Mouse (Mus musculus) thymus, postnatal 0 days (tissue): Measurements from ENCODE around the gene Gm42715. TPM values are rescaled to one million over a fixed set of nuclear protein-coding genes. Genes with fewer than 3 reads are reported as not detected.
"Not testable (repeated sequence)": the region's sequence is repeated elsewhere in the genome, so short reads cannot be mapped to it uniquely, and the experiment has no call there.

Experiments used
- DNase-seq: peaks from one replicate; pipeline ENCODE4 v3.0.0-alpha.2; 2015; ENCODE audit warnings: low spot score
- polyA plus RNA-seq: library from polyadenylated mRNA; unstranded; fragments of >200 nt; fragmentation: Nextera tagmentation; extraction: Ambion mirVana; gene quantifications from 2 replicates; pipeline ENCODE4 v1.2.1, GENCODE M21; 2015

Gene Gm42715
- polyA plus RNA-seq, 1 experiment from 2014 or later: 15.9 TPM

DNA sequence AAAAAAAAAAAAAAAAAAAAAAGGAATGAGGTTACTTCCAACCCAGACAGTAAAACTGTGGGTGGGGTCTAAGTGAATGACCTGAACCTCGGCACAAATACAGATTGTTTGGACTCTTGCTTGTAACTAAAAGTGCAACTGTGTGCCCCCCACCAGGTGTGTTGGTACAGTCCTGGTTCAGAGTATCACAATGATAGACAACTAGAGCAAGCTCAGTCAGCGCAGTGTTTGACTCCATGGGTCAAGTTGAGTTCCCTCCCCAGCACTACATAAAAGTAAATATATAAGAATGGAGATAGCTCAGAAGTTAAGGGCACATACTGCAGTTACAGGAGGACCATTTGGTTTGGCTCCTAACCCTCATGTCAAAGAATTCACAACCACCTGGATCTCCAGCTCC, 22.0 kb upstream of the Gm42715 start:
- no peak for DNase-seq

DNA sequence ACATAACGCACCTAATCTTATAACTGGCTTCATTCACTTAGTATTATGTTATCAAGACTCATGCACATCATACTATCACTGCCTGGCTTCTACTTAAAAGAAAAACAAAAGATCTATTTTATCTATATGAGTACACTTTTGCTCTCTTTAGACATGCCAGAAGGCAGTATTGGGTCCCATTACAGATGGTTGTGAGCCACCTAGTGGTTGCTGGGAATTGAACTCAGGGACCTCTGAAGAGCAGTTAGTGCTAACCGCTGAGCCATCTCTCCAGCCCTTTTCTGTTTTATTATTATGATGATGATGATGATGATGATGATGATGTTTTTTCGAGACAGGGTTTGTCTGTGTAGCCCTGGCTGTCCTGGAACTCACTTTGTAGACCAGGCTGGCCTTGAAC, 21.0 kb upstream of the Gm42715 start:
- peak; percentile 75 for DNase-seq

DNA sequence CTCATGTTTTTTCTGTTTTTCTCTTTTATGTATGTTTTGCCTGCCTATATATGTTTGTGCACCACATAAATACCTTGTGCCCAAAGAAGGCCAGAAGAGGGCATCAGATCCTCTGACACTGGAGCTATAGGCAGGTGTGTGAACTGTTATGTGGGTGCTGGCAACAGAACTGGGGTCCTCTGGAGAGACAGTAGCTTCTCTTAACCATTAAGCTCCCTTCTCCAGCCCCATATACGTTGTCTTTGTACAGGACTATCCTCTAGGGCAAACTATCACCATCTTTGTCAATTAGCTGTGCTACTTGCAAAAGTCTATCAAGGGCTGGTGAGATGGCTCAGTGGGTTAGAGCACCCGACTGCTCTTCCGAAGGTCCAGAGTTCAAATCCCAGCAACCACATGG, 11.1 kb upstream of the Gm42715 start:
- no peak for DNase-seq

DNA sequence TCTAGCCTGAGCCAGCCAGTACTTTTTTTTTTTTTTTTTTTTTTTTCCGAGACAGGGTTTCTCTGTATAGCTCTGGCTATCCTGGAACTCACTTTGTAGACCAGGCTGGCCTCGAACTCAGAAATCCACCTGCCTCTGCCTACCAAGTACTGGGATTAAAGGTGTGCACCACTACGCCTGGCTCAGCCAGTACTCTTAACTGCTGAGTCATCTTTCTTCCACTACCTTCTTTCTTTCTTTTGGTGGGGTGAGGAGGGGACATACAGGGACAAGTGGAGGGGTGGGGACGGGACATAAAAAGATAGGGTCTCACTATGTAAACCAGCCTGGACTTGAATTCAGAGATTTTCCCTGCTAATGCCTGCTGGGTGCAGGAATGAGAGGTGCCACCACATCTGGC, 9.6 kb upstream of the Gm42715 start:
- not testable (repeated sequence) for DNase-seq

DNA sequence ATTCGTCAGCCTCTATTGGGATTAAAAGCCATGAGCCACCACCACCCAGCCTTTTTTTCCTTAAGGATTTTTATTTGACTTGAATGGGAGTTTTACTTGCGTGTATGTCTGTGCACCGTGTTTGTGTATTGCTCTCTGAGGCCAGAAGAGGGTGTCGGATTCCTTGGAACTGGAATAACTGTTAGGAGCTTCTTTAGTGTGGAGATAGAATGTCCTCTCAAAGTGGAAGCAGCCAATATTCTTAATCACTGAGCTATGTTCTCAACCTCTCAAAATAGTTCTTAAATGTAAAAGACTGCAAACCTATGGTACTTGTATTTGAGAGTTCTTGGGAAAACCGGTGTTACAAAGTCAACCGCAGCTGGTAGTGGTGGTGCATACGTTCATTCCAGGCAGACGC, 8.1 kb upstream of the Gm42715 start:
- no peak for DNase-seq

DNA sequence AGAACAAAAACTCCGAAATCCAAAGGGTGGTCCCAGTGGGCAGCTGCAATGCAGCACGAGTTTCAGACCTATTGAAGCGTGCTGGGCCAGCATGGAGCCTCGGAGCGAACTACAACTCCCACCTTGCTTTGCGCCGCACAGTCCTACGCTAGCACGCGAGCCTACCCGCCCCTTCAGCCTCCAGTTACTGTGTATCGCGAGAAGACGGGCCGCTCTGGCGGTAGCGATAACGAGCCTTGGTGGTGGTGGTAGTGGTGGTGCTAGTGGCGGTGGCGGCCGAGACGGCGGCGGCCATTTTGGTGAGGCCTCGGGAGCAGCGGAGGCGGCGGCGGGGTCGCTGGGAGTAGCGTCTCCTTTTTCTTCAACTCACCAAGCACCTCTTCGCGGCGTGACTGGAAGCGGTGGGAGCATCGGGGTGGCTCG, 7.6 kb upstream of the Gm42715 start, which contains the start of gene Srcap:
Srcap (plus strand) TSS at position 176 of the 423 bp plus-strand sequence.
- peak; percentile 97 for DNase-seq

DNA sequence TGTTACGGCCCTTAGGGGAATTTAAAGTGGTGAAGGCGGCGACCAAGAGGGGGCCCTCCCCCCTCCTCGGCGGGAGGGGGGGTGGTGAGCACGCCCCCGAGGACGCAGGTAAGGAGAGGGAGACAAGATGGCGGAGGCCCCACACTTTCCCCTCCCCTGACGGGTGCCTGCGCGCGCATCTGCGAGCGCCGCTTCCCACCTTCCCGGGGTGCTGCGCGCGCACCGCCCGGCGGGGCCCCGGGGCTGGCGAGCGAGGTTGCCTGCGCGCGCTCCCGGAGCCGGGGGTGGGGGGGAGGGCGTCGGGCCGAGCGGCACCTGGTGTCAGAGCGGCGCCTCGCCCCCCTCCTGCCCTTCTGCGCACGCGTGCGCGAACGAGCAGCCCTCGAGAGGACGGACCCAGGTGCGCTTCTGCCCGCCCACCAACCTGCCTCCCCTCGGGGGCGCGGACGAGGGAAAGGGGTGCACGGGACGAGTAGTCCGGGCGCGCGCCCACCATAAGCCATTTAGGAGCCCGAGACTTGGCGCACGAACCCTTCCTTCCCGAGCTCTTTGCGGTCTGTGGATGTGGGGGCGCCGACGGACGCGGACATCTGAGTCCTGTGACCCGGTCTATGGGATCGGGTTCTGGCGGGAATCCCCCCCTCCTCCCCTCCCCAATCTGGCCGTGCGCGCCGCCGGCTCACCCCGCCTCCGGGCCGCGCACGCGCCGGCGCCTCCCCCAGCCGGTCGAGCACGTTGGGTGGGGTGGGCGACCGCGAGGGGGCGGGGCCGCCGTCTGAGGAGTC, 7.0 kb upstream of the Gm42715 start:
- peak; percentile 98 for DNase-seq

DNA sequence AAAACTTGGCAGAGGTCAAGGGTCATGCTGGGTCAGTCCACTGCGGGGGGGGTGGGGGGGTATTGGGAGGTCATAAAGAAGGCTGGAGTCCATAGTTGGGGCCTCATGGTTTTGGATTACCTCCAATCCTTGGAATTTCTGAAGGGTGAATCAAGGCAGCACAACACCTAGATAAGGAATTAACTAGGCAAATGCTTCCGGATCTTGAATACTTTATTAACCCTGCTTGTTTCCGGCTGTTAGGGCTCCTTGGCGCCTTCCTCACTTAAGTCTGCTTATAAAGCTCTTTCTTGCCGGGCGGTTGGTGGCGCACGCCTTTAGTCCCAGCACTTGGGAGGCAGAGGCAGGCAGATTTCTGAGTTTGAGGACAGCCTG, 6.4 kb upstream of the Gm42715 start:
- no peak for DNase-seq

DNA sequence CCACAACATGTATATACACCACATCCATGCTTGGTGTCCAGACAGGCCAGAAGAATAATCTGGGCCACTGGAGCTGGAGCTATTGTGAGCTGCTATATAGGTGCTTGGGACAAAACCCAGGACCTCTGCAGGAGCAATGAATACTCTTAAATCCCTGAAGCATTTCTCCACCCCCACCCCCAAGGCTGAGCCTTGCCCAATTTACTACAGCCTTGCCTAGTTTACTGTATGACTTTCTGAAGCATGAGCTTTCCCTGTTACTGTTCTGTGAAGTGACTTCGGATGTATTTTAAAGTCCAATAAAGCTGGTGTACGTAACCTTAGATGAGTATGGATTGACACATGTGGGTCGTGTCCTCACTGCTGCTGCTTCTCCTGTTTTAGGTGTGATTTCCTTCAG, 5.6 kb upstream of the Gm42715 start:
- no peak for DNase-seq

DNA sequence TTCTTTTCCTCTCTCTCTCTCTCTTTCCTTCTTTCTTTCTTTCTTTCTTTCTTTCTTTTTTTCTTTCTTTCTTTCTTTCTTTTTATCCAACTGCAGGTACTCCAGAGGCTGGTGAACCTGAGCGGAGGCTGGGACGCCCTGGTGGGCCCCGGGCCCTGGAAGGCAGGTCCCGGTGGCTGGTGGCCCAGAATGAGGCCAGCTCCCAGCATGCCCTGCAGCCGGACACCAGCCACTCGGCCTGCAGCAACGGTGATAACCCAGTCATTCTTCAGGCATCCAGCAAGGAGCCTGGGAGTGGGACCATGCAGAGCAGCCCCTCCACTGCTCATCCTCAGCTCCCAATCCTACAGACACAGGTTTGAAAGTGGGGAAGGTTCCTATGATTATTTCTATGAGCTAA, 3.5 kb upstream of the Gm42715 start:
- no peak for DNase-seq

DNA sequence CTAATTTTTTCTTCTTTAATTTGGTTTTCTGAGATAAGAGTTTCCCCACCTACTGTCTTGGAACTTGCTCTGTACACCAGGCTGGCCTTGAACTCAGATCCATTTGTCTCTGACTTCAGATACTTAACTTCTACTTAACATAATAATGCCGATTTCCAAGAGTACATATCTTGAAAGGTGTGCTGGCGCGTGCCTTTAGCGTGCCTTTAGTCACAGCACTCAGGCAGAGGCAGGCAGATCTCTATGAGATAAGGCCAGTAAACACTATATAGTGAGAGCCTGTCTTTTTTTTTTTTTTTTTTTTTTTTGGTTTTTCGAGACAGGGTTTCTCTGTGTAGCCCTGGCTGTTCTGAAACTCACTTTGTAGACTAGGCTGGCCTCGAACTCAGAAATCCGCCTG, 3.0 kb upstream of the Gm42715 start:
- no peak for DNase-seq

DNA sequence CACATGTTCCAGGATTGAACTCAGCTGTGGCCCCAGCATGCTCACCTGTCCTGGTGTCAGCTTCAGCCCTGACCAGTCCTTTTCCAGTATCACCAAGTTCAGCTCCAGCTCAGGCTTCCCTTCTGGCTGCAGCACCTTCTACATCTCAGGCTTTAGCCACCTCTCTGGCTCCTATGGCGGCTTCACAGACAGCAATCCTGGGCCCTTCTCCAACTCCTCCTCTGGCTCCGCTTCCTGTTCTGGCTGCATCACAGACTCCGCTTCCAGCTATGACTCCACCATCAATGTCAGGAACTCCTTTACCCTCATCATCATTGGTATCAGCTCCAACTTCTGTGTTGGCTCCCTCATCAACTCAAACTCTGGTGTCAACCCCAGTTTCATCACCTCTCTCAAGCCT, 22.3 kb downstream of the Gm42715 start:
- no peak for DNase-seq

DNA sequence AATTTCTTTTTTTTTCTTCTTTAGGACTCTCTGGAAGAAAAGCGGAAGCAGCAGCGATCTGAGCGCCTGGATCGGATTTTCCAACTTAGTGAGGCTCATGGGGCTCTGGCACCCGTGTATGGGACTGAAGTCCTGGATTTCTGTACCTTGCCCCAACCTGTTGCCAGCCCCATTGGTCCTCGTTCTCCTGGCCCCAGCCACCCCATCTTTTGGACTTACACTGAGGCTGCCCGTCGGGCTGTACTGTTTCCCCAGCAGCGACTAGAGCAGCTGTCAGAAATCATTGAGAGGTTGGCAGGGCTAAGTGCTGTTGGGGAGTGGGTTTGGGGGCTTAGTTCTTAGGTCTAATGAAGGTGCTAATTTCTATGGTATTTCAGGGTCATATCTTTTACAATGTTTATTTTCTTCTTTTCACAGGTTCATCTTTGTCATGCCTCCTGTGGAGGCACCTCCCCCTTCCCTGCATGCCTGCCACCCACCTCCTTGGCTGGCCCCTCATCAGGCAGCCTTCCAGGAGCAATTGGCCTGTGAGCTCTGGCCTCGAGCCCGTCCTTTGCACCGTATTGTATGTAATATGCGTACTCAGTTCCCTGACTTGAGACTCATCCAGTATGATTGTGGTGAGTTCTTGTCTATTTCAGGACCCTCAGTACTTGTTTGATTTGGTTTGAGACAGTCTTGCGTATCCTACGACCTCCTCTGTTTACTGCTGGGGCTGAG, 29.9 kb downstream of the Gm42715 start:
- DNase-seq: no peak

DNA sequence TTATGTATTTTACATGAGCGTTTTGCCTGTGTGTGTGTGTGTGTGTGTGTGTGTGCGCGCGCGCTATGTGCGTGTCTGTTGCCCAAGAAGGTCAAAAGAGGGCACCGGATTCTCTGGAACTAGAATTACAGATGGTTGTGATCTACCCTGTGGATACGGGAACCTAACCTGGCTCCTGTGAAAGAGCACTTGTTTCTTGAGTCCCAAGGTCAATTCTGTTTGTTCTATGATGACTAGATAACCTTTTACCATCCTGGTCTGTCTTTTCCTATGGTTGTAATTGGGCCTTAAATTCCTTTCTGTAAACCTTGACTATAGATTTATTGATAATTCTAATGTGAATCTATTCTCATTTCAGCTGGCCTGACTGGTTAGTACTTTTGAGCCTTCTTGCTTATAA, 32.2 kb downstream of the Gm42715 start:
- DNase-seq: no peak

DNA sequence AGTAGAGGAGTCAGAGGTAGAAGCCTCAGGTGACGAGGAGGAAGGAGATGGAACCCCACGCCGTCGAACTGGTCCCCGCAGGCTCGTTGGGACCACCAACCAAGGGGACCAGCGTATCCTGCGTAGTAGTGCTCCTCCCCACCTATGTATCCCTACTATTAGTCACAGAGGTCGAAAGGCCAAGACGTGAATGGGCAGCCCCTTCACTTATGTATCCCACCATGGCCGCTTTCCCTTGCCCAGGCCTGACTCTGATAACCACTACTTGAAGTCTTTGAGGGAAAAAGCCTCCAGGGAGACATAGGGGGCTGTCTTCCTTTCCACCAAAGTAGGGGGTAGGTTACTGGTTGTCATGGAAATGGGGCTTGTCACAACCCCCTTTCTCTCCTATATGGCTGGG, 41.2 kb downstream of the Gm42715 start:
- no peak for DNase-seq

DNA sequence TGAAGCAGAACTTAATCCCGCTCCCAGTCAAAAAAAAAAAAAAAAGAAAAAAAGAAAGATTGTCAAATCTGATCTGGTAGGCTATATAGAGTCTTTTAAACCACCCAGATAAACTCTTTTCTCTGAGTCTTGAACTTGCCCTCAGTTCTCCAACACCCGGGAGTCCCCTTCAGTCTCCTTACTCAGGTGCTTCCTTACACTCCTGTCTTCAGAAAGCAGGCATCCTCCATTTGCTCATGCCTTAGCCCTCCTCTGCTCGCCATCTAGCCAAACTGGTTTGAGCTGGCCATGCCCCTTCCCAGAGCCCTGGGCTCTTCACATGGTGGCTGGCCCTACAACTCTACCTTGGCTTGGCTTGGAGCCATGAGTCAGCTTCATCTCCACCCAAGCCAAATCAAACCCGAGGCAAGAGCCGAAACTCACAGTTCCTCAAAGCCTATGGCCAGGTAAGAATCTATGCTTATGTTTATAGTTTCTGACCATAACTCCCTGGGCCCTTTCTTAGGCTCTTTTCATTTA, 42.0 kb downstream of the Gm42715 start, which contains the start of gene Tmem265:
Tmem265 (plus strand) TSS at position 51 of the 519 bp plus-strand sequence.
- DNase-seq: no peak

DNA sequence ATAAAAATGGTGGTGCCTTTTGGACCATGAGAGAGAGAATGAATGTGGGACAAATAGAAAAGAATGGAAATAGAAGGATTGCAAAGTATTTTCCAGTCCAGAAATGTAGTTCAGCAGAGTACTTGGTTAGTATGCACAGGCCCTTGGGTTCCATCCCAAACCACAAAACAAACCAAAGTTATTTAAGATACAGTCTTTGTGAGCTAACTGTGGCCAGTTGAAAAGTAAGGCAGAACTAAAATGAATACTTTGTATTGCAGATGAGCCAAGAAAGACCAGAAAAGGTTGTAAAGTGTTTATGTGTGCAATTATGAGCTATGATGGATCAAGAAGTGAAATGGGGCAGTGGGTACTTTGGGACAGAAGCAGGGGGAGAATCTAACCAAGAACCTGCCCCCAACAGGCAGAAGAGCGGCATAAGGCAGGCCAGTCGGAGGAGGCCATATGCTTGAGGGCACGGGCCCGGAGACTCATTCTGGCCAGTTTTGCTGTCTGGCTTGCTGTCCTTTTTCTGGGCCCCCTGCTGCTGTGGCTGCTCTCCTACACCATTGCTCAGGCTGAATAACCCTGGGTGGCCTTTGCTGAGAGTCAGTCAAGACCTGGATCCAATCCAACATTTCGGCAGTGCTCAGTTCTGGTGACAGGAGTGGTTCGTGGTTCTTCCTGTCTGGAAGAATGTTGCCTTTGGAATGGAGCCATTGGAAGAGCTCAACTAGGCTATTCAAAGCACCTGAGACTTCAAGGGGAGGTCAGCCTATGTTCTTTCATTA, 45.2 kb downstream of the Gm42715 start:
- DNase-seq: no peak

DNA sequence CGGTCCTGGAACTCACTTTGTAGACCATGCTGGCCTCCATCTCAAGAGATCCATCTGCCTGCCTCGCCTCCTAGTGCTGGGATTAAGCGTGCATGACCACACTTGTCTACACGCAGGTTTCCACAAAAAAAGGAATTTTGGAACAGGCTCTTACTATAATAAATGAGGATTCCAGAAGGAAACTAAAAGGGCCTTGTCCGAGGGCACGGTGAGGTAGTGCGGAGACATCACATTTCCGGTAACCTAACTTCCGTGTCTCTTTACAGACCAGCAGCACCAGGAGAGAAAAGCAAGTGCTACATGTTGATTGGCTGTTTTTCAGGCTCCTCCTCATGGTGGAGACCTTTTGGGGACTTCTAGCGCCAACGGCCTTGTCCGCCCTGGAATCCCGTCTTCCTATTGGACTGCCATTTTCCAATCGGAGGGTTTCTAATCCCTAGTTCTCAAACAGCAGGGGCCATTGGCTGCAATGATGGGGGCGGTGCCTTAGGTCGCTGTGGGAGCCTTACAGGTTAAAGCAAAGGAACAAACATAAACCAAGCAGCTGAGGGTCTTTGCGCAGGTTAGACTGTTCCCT, 53.6 kb downstream of the Gm42715 start, which contains the start of gene Phkg2:
Phkg2 (plus strand) TSS at position 446 of the 577 bp plus-strand sequence.
- peak; percentile 96 for DNase-seq

DNA sequence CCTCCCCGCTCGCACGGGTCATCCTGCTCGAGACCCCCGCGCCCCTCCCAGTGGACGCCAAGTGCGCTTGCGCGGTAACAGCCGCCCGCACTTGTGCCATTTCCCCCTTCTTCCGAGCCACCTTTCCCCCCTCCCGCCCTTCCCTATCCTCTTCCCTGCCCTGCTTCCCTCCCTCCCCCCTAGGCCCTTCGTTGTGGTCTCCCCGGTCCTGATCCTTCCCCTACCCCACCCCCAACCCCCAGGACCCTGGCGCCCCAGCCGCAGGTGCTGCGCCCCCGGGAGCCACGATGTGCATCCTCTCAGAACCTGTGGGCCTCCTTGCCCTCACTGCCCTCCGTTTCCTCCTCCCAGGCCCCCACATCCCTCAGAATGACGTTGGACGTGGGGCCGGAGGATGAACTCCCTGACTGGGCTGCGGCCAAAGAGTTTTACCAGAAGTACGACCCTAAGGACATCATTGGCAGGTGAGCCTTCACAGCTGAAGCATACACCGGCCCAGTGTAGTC, 54.2 kb downstream of the Gm42715 start:
- no peak for DNase-seq

DNA sequence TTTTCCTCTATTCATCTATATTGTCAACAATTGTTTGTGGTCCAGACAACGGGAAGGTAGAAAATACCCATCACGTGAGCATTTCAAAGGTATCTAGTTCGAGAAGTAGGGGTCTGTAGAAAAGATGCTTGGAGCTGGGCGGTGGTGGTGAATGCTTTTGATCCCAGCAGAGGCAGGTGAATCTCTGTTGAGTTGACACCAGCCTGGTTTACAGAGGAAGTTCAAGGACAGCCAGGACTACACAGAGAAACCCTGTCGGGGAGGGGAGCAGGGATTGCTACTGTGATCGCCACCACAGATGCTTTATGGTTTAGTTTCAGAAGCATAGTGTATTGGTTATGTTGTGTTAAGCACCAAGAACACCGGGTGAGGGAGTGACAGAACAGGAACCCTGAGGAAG, 54.7 kb downstream of the Gm42715 start:
- no peak for DNase-seq

DNA sequence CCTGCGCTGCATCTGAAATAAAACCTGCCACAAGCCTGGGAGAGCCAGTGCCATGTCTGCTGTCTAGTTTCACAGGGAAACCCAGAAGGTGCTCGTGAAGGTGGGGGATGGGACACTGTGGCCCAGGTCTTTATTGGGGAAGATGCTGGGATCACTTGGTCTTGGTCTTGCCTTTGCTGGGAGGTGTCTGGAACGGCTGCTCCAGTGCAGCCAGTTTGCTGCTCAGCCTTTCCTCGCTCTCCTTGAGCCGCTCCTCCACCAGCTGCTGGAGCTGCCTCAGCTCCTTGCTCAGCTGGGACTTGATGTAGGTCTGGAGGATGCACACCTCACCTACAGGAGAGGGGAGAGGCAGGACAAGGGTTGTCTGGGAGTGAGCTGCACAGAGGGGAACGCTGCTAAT, 63.9 kb downstream of the Gm42715 start:
- no peak for DNase-seq
